Mouse (Mus musculus): Measurements from ENCODE around the gene Jmjd7. TPM values are rescaled to one million over a fixed set of nuclear protein-coding genes. Genes with fewer than 3 reads are reported as not detected.

Jmjd7 gene
- 17.9 and 18.9 TPM in 2 replicates for polyA plus RNA-seq (2015; fragmentation: Nextera tagmentation; extraction: Ambion mirVana)

DNA sequence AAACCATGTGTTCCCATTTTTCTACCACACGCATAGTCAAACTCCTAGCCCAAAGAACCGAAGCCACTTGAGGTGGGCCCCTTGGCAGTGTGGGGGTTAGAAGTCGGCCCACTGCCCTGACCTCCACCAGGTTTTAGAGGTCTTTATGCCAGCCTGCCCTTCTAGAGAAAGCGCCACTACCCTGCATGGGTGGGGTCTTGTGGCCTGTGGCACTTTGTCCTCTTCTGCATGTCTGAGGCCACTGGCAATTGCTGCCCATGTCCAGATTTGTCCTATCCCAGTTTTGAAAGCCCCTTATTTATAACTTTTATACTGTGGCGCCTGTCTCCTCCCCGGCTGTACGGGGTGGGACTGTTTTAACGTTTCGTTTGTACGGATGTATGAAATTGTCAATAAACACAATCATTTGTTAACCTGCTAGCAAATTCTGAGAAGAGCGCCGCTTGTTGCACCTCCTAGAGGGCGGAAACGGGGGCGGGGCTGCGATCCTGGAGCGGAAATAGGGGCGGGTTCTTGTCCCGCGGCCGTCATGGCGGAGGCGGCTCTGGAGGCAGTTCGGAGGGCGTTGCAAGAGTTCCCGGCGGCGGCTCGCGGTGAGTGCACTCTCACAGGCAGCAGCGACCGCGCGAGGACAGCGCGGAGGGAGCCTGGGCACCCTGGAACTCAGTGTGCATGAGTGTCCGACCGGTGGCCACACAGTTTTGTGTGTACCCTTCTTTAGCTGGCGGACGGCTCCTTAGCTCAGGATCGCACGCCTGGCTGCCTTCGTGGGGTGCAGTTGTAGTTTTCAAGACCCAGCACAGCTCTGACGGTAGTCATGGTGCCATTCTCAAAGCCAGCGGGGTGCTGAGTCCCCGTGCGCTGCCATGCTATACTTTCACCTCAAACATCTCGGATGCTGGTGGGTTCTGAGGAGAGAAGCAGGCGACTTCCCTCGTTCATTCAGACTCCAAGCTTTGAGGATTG lies at the start of gene Jmjd7, which contains the start of gene Gm28042:
Gene Jmjd7 (plus strand): TSS at position 500 of the 966 bp plus-strand sequence.
Gene Gm28042 (plus strand): TSS at position 510 of the 966 bp plus-strand sequence.

DNA sequence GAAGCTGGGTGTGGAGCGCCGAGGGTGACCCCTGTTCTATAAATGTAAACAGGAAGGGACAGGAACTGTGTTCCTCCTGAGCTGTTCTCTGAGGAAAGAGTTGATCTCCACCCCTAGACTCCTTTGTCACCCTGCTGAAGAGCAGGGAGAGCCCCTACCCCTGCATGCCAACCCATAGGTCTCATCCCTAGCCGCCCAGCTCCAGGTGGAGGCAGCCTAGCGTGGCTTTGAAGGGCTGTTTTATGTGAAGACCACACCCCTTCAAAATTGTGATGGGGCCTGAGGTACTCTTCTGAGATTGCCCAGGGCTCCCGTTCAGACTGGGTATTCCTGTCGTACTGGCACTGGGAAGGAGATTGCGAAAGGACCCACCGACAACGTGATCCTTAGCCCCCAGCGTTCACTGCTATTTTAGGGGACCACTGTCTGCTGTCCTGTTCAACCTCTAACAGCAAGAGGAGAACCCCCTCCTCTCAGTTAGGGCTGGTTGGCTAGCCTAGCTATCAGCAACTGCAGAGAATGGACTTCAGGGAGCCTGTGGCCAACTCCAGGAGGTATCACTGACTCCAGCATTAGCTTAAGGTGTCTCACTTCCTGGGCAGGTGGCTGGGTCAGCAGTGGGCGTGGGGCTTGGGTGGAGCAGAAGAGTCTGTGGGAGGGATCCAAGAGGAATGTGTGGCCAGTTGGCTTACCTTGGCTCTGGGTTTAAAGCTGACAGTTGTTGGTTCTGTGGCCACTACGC lies 5.6 kb downstream of the Jmjd7 start, which contains the start of gene Pla2g4b:
Gene Pla2g4b (plus strand): TSS at position 692 of the 742 bp plus-strand sequence.

Small RNA genes lying within 50 kb of the gene (microRNA-seq; reads per million reads assigned to microRNA genes)
- gene Mir7665 (ENCODE audit: borderline replicate concordance, insufficient number of aligned reads): not detected

Other genes with a start within 250 kb of the Jmjd7 start
- gene Rpap1, start 239.9 kb upstream of the Jmjd7 start, polyA plus RNA-seq (2015; fragmentation: Nextera tagmentation; extraction: Ambion mirVana): 10.3 and 16.3 TPM in 2 replicates
- 6.6 and 7.1 TPM in 2 replicates for gene Tyro3, start 229.8 kb upstream of the Jmjd7 start, polyA plus RNA-seq (2015; fragmentation: Nextera tagmentation; extraction: Ambion mirVana)
- 12.7 and 16.0 TPM in 2 replicates for gene Mga, start 130.3 kb upstream of the Jmjd7 start, polyA plus RNA-seq (2015; fragmentation: Nextera tagmentation; extraction: Ambion mirVana)
- 2.2 TPM in 2 replicates for gene Mapkbp1, start 54.8 kb upstream of the Jmjd7 start, polyA plus RNA-seq (2015; fragmentation: Nextera tagmentation; extraction: Ambion mirVana)
- 0.52 and 1.0 TPM in 2 replicates for gene Gm28042, start within 50 bp of the Jmjd7 start, polyA plus RNA-seq (2015; fragmentation: Nextera tagmentation; extraction: Ambion mirVana)
- gene Pla2g4b, start 5.9 kb downstream of the Jmjd7 start, polyA plus RNA-seq (2015; fragmentation: Nextera tagmentation; extraction: Ambion mirVana): 0.16 and 0.55 TPM in 2 replicates
- gene Ehd4, start 127.1 kb downstream of the Jmjd7 start, polyA plus RNA-seq (2015; fragmentation: Nextera tagmentation; extraction: Ambion mirVana): 30.5 and 43.9 TPM in 2 replicates
- gene Pla2g4e, start 217.9 kb downstream of the Jmjd7 start, polyA plus RNA-seq (2015; fragmentation: Nextera tagmentation; extraction: Ambion mirVana): 0.68 and 0.95 TPM in 2 replicates